8 mouse cellular contexts compared by ENCODE assay signal in genomic region chr5:115272812-115273548, GRCm38 (mm10). TPM values are rescaled to one million over a fixed set of nuclear protein-coding genes. Genes with fewer than 3 reads are reported as not detected.
DNase-seq lines count a peak whose midpoint lies in the region; ATAC-seq and TF ChIP-seq lines count a peak whose summit lies in the region.

Gene Rnf10 (minus strand): TSS chr5:115272898.

- in situ Hi-C loops in CH12.LX (cut with MboI; ENCODE audit: low pct_ligation_motif_present, low pct_unique_long_range_greater_than_20kb, low sequenced_read_pairs): no loop called here

- H3K9ac ChIP-seq in CH12.LX (ENCODE audit: insufficient read depth, low read depth): peak within 1 kb of the TSS; percentile 95
- peak within 1 kb of the TSS; percentile 96 for H3K9ac ChIP-seq in forebrain, embryonic 12.5 days
- H3K9ac ChIP-seq in heart, postnatal 0 days (replicated peaks; ENCODE audit: low read depth, low read length): peak within 1 kb of the TSS; percentile 95
- H3K9ac ChIP-seq in liver, embryonic 16.5 days (ENCODE audit: low read depth, low read length): peak within 1 kb of the TSS; percentile 98
- peak within 1 kb of the TSS; percentile 98 for H3K9ac ChIP-seq in neural tube, embryonic 13.5 days

- H3K27ac ChIP-seq in CH12.LX (ENCODE audit: insufficient read depth, low read depth): peak within 1 kb of the TSS; percentile 58
- peak within 1 kb of the TSS; percentile 86 for H3K27ac ChIP-seq in forebrain, embryonic 12.5 days
- H3K27ac ChIP-seq in heart, postnatal 0 days (ENCODE audit: low read depth): peak within 1 kb of the TSS; percentile 84
- H3K27ac ChIP-seq in liver, embryonic 16.5 days (ENCODE audit: low read length): peak within 1 kb of the TSS; percentile 89
- H3K27ac ChIP-seq in neural tube, embryonic 13.5 days (replicated peaks): peak within 1 kb of the TSS; percentile 88
- H3K27ac ChIP-seq in testis, adult 2 months (ENCODE audit: control insufficient read depth, insufficient read depth, low read depth, low read length): peak within 1 kb of the TSS; percentile 97

- peak; percentile 91 for ATAC-seq in forebrain, embryonic 12.5 days (ENCODE audit: low FRiP score)
- ATAC-seq in heart, postnatal 0 days (ENCODE audit: insufficient read depth, low read depth): peak; percentile 86
- peak; percentile 86 for ATAC-seq in liver, embryonic 16.5 days (ENCODE audit: low read depth)
- ATAC-seq in neural tube, embryonic 13.5 days (ENCODE audit: low read depth): peak; percentile 89

- no peaks in the 10 kb centered on the region for H3K27me3 ChIP-seq in CH12.LX (replicated peaks)
- no peaks in the 10 kb centered on the region for H3K27me3 ChIP-seq in forebrain, embryonic 12.5 days
- H3K27me3 ChIP-seq in heart, postnatal 0 days (ENCODE audit: control insufficient read depth, insufficient read depth, low read length): no peaks in the 10 kb centered on the region
- H3K27me3 ChIP-seq in liver, embryonic 16.5 days (ENCODE audit: control insufficient read depth, insufficient read depth, low read depth, low read length): no peaks in the 10 kb centered on the region
- no peaks in the 10 kb centered on the region for H3K27me3 ChIP-seq in neural tube, embryonic 13.5 days
- H3K27me3 ChIP-seq in testis, adult 2 months (ENCODE audit: control insufficient read depth, insufficient read depth, low read length): no peaks in the 10 kb centered on the region

- H3K9me3 ChIP-seq in CH12.LX (replicated peaks; ENCODE audit: low read length): peaks cover 2% of the 10 kb centered on the region
- H3K9me3 ChIP-seq in forebrain, embryonic 12.5 days: no peaks in the 10 kb centered on the region
- no peaks in the 10 kb centered on the region for H3K9me3 ChIP-seq in heart, postnatal 0 days (replicated peaks; ENCODE audit: control insufficient read depth, low read length)
- no peaks in the 10 kb centered on the region for H3K9me3 ChIP-seq in liver, embryonic 16.5 days (replicated peaks; ENCODE audit: control insufficient read depth, low read length)
- H3K9me3 ChIP-seq in neural tube, embryonic 13.5 days: no peaks in the 10 kb centered on the region

- TF ChIP-seq EP300 in CH12.LX (IDR thresholded peaks at IDR 0.05; ENCODE audit: low read length): no peak; the same call in 1 of the 2 replicates
- peak; percentile 68; the same call in 1 of the 2 replicates for TF ChIP-seq EP300 in heart, postnatal 0 days (IDR thresholded peaks at IDR 0.05; ENCODE audit: low read depth)

- peaks cover 46% of the 10 kb centered on the region for H3K79me2 ChIP-seq in CH12.LX (replicated peaks; ENCODE audit: control insufficient read depth, extremely low read depth, insufficient read depth, poor library complexity, severe bottlenecking)

- peaks cover 14 to 27% of the 10 kb centered on the region in 2 experiments for H3K36me3 ChIP-seq in CH12.LX (replicated peaks in 1 of 2; ENCODE audit: control insufficient read depth in 1 of 2, insufficient read depth in 1 of 2, low read length in 1 of 2)
- H3K36me3 ChIP-seq in forebrain, embryonic 12.5 days (replicated peaks): peaks cover 20% of the 10 kb centered on the region
- peaks cover 5% of the 10 kb centered on the region; the same call in 1 of the 2 replicates for H3K36me3 ChIP-seq in heart, postnatal 0 days (replicated peaks; ENCODE audit: control insufficient read depth, insufficient read depth, low read length)
- 0 out of 2 replicates have a peak, but pooled peaks cover 3% of the 10 kb centered on the region for H3K36me3 ChIP-seq in liver, embryonic 16.5 days (ENCODE audit: control insufficient read depth, insufficient read depth)
- peaks cover 21% of the 10 kb centered on the region for H3K36me3 ChIP-seq in neural tube, embryonic 13.5 days
- no peaks in the 10 kb centered on the region for H3K36me3 ChIP-seq in testis, adult 2 months (ENCODE audit: control insufficient read depth, insufficient read depth, low read length)

- peak within 1 kb of the TSS; percentile 83 to 98 (median 92) for H3K4me3 ChIP-seq in CH12.LX (replicated peaks in 1 of 3; ENCODE audit: low read depth in 2 of 3, low read length in 2 of 3, poor library complexity in 1 of 3)
- peak within 1 kb of the TSS; percentile 99 for H3K4me3 ChIP-seq in forebrain, embryonic 12.5 days (replicated peaks)
- H3K4me3 ChIP-seq in heart, postnatal 0 days (ENCODE audit: low read depth, low read length): peak within 1 kb of the TSS; percentile 86
- H3K4me3 ChIP-seq in liver, embryonic 16.5 days (ENCODE audit: low read depth, low read length): peak within 1 kb of the TSS; percentile 96
- H3K4me3 ChIP-seq in neural tube, embryonic 13.5 days: peak within 1 kb of the TSS; percentile 92
- peak within 1 kb of the TSS; percentile 100 for H3K4me3 ChIP-seq in testis, adult 2 months (ENCODE audit: control insufficient read depth, low read depth, low read length)

- WGBS in forebrain, embryonic 12.5 days: 13% methylated on average over 26 of the region's 26 CpGs
- 13% methylated on average over 26 of the region's 26 CpGs for WGBS in heart, postnatal 0 days
- WGBS in liver, embryonic 16.5 days (ENCODE audit: insufficient replicate concordance): 14% methylated on average over 26 of the region's 26 CpGs
- WGBS in neural tube, embryonic 13.5 days: 14% methylated on average over 26 of the region's 26 CpGs

- TF ChIP-seq CTCF in CH12.LX (conservative IDR thresholded peaks at IDR 0.05 in 1 of 2, IDR thresholded peaks at IDR 0.05 in 1 of 2; ENCODE audit: low read depth in 2 of 2, low read length in 2 of 2): no peak
- TF ChIP-seq CTCF in heart, postnatal 0 days (IDR thresholded peaks at IDR 0.05; ENCODE audit: low read depth): no peak
- no peak for TF ChIP-seq CTCF in testis, adult 2 months (IDR thresholded peaks at IDR 0.05; ENCODE audit: control insufficient read depth, insufficient read depth, insufficient replicate concordance, low read depth, low read length)

- TF ChIP-seq POLR2A in CH12.LX (IDR thresholded peaks at IDR 0.05; ENCODE audit: low read depth, low read length): peak; percentile 98
- TF ChIP-seq POLR2A in testis, adult 2 months (IDR thresholded peaks at IDR 0.05; ENCODE audit: control insufficient read depth, low read depth, low read length): peak; percentile 97

- no peak for TF ChIP-seq RAD21 in CH12.LX (IDR thresholded peaks at IDR 0.05; ENCODE audit: low read depth, low read length)

- peaks cover 7 to 48% of the 10 kb centered on the region in 2 experiments for H3K4me1 ChIP-seq in CH12.LX (ENCODE audit: control insufficient read depth in 1 of 2, insufficient read depth in 2 of 2)
- peaks cover 38% of the 10 kb centered on the region for H3K4me1 ChIP-seq in forebrain, embryonic 12.5 days
- peaks cover 33% of the 10 kb centered on the region for H3K4me1 ChIP-seq in heart, postnatal 0 days (ENCODE audit: control insufficient read depth, insufficient read depth)
- peaks cover 46% of the 10 kb centered on the region for H3K4me1 ChIP-seq in liver, embryonic 16.5 days (ENCODE audit: control insufficient read depth, low read depth, low read length)
- H3K4me1 ChIP-seq in neural tube, embryonic 13.5 days (replicated peaks): peaks cover 45% of the 10 kb centered on the region
- peaks cover 12% of the 10 kb centered on the region for H3K4me1 ChIP-seq in testis, adult 2 months (ENCODE audit: control insufficient read depth, insufficient read depth, low read length)

- dilution Hi-C loops in CH12.LX (cut with MboI; ENCODE audit: extremely low pct_ligation_motif_present, extremely low pct_unique_long_range_greater_than_20kb, low sequenced_read_pairs): no loop called here

- H3K4me2 ChIP-seq in CH12.LX (ENCODE audit: insufficient read depth, low read depth, poor library complexity, severe bottlenecking): peak within 1 kb of the TSS; percentile 99
- peak within 1 kb of the TSS; percentile 85 for H3K4me2 ChIP-seq in forebrain, embryonic 12.5 days
- peak within 1 kb of the TSS; percentile 81 for H3K4me2 ChIP-seq in heart, postnatal 0 days (ENCODE audit: low read depth, low read length)
- H3K4me2 ChIP-seq in liver, embryonic 16.5 days (ENCODE audit: low read depth, low read length): peak within 1 kb of the TSS; percentile 79
- H3K4me2 ChIP-seq in neural tube, embryonic 13.5 days: peak within 1 kb of the TSS; percentile 91

- peak; percentile 97 for DNase-seq in CH12.LX (ENCODE audit: extremely low read depth)
- peak; percentile 95 for DNase-seq in c-Kit-positive CD71-positive TER-119-negative erythroid progenitor cells, embryonic 14.5 days (ENCODE audit: low read depth)
- peak; percentile 95 for DNase-seq in heart, postnatal 0 days (ENCODE audit: low spot score)
- DNase-seq in kidney, postnatal 4 days: peak; percentile 97

TF ChIP-seq in CH12.LX, 34 proteins besides CTCF, POLR2A, EP300 and RAD21 (continues in another document):
- TF ChIP-seq MYC (IDR thresholded peaks at IDR 0.05; ENCODE audit: low read depth, low read length) (peak; percentile 93), NRF1 (IDR thresholded peaks at IDR 0.05; ENCODE audit: low read depth, low read length) (no peak), NELFE (IDR thresholded peaks at IDR 0.05; ENCODE audit: low read depth, low read length) (peak; percentile 98), ELF1 (IDR thresholded peaks at IDR 0.05; ENCODE audit: low read depth, low read length) (peak; percentile 98), BHLHE40 (IDR thresholded peaks at IDR 0.05; ENCODE audit: low read depth, low read length) (peak; percentile 10; the same call in 1 of the 2 replicates), MXI1 (IDR thresholded peaks at IDR 0.05; ENCODE audit: low read depth, low read length) (peak; percentile 95), KAT2A (IDR thresholded peaks at IDR 0.05; ENCODE audit: insufficient replicate concordance, low read length) (peak; percentile 90; the same call in 1 of the 2 replicates), ZKSCAN1 (IDR thresholded peaks at IDR 0.05; ENCODE audit: borderline replicate concordance, low read depth, low read length) (no peak), HCFC1 (IDR thresholded peaks at IDR 0.05; ENCODE audit: low read depth, low read length) (peak; percentile 97), POLR2AphosphoS2 (IDR thresholded peaks at IDR 0.05; ENCODE audit: low read depth, low read length) (peak; percentile 82), TBP (conservative IDR thresholded peaks at IDR 0.05; ENCODE audit: low read depth, low read length) (peak; percentile 98), SIN3A (IDR thresholded peaks at IDR 0.05; ENCODE audit: low read length) (peak; percentile 87)

RNA-seq across cellular contexts. Expression of gene Rnf10, which starts in this region (rescaled TPM):
- total RNA-seq in CH12.LX (2012; rRNA removed): 63.6 and 68.5 TPM in 2 replicates
- total RNA-seq in CH12.LX (2014; rRNA removed): 38.5 and 39.9 TPM in 2 replicates
- 154 and 187 TPM in 2 replicates for polyA plus RNA-seq in CH12.LX (2012; ENCODE audit: insufficient read length, low read depth)
- polyA plus RNA-seq in forebrain, embryonic 12.5 days (2016; fragmentation: Nextera tagmentation; extraction: Ambion mirVana): 187 and 195 TPM in 2 replicates
- total RNA-seq in heart, postnatal 0 days (2014; rRNA removed; ENCODE audit: low replicate concordance): 76.0 and 82.4 TPM in 2 replicates
- 104 and 105 TPM in 2 replicates for polyA plus RNA-seq in heart, postnatal 0 days (2015; fragmentation: Nextera tagmentation; extraction: Ambion mirVana)
- polyA plus RNA-seq in liver, embryonic 16.5 days (2015; fragmentation: Nextera tagmentation; extraction: Ambion mirVana): 111 and 137 TPM in 2 replicates
- 185 and 190 TPM in 2 replicates for polyA plus RNA-seq in neural tube, embryonic 13.5 days (2015; fragmentation: Nextera tagmentation; extraction: Ambion mirVana)
- 240 and 247 TPM in 2 replicates for polyA plus RNA-seq in testis, adult 2 months (2012; rRNA removed)

Comparison
In these comparisons a context has a peak if more than half of its experiments do, and no peak if none do; other contexts are left out.
1. Peak in every context shown above with its lines: DNase-seq, ATAC-seq, H3K4me3 ChIP-seq and H3K27ac ChIP-seq.